Mouse (Mus musculus): ENCODE data around the gene Rnaset2a.
A peak's percentile ranks its signal among the peaks of the same experiment; 100 is the strongest.
"Not testable (repeated sequence)": the region's sequence is repeated elsewhere in the genome, so short reads cannot be mapped to it uniquely, and the experiment has no call there.

The Rnaset2a gene

GRCm38 (mm10) chr17:8147439-8148316 lies at the start of gene Rnaset2a, which contains the start of gene Gm49673:
Gene Rnaset2a (minus strand): TSS chr17:8148097.
Gene Gm49673 (minus strand): TSS chr17:8147788.
- DNase-seq, result peak; percentile 39 to 57

GRCm38 (mm10) chr17:8197652-8198051 lies 49.8 kb upstream of the Rnaset2a start:
- DNase-seq, result no peak

- DNase-seq, result no peak
Measured at GRCm38 (mm10) chr17:8195685-8196376, 47.9 kb upstream of the Rnaset2a start.

GRCm38 (mm10) chr17:8193678-8194077 lies 45.8 kb upstream of the Rnaset2a start:
- DNase-seq, result no peak

GRCm38 (mm10) chr17:8184217-8184616 lies 36.3 kb upstream of the Rnaset2a start:
- DNase-seq, result no peak

GRCm38 (mm10) chr17:8183815-8184214 lies 35.9 kb upstream of the Rnaset2a start:
- no peak for DNase-seq

- no peak for DNase-seq
Measured at GRCm38 (mm10) chr17:8177090-8177489, 29.2 kb upstream of the Rnaset2a start.

GRCm38 (mm10) chr17:8171081-8171480 lies 23.2 kb upstream of the Rnaset2a start:
- DNase-seq, result no peak

- no peak for DNase-seq
Measured at GRCm38 (mm10) chr17:8170331-8170730, 22.4 kb upstream of the Rnaset2a start.

GRCm38 (mm10) chr17:8167436-8167835 lies 19.5 kb upstream of the Rnaset2a start:
- DNase-seq, result not testable (repeated sequence)

- not testable (repeated sequence) for DNase-seq
Measured at GRCm38 (mm10) chr17:8166454-8166853, 18.6 kb upstream of the Rnaset2a start.

GRCm38 (mm10) chr17:8165977-8166376 lies 18.1 kb upstream of the Rnaset2a start:
- not testable (repeated sequence) for DNase-seq

GRCm38 (mm10) chr17:8165608-8165945 lies 17.7 kb upstream of the Rnaset2a start:
- peak; percentile 40 to 41 for DNase-seq

GRCm38 (mm10) chr17:8164701-8165607 lies 17.1 kb upstream of the Rnaset2a start, which contains the start of gene Fgfr1op:
Gene Fgfr1op (plus strand): TSS chr17:8165501.
- DNase-seq, result peak in 1 of 2 experiments; percentile 45

GRCm38 (mm10) chr17:8160969-8161368 lies 13.1 kb upstream of the Rnaset2a start:
- peak in 1 of 2 experiments; percentile 34 for DNase-seq

GRCm38 (mm10) chr17:8158627-8159026 lies 10.7 kb upstream of the Rnaset2a start:
- not testable (repeated sequence) for DNase-seq

GRCm38 (mm10) chr17:8155982-8156381 lies 8.1 kb upstream of the Rnaset2a start:
- not testable (repeated sequence) for DNase-seq

GRCm38 (mm10) chr17:8155010-8155409 lies 7.1 kb upstream of the Rnaset2a start:
- DNase-seq, result not testable (repeated sequence)

GRCm38 (mm10) chr17:8146931-8147330 lies 966 bp downstream of the Rnaset2a start:
- not testable (repeated sequence) for DNase-seq

- not testable (repeated sequence) for DNase-seq
Measured at GRCm38 (mm10) chr17:8143802-8144673, 3.9 kb downstream of the Rnaset2a start.

- DNase-seq, result not testable (repeated sequence)
Measured at GRCm38 (mm10) chr17:8140210-8140609, 7.7 kb downstream of the Rnaset2a start.
